Mouse (Mus musculus) ES-Bruce4 (cell line): ENCODE data around the gene Rbms3.

ENCODE experiments used
- CTCF ChIP-seq: IDR thresholded peaks from one replicate; pipeline ENCODE4 v1.8.1; 2011; ENCODE audit warnings: low read depth, low read length
- EP300 ChIP-seq: IDR thresholded peaks from 2 replicates; pipeline ENCODE4 v1.6.1; 2011; ENCODE audit warnings: low read depth, low read length; ENCODE audit not compliant: insufficient read depth
- POLR2A ChIP-seq: IDR thresholded peaks from one replicate; pipeline ENCODE4 v1.8.1; 2011; ENCODE audit warnings: low read length; ENCODE audit not compliant: insufficient read depth

GRCm38 (mm10) chr9:117375776-117376175 is 253.9 kb downstream of the Rbms3 start:
- no peak for TF ChIP-seq CTCF
- no peak for TF ChIP-seq POLR2A
- no peak for TF ChIP-seq EP300
